In the genomic region with DNA sequence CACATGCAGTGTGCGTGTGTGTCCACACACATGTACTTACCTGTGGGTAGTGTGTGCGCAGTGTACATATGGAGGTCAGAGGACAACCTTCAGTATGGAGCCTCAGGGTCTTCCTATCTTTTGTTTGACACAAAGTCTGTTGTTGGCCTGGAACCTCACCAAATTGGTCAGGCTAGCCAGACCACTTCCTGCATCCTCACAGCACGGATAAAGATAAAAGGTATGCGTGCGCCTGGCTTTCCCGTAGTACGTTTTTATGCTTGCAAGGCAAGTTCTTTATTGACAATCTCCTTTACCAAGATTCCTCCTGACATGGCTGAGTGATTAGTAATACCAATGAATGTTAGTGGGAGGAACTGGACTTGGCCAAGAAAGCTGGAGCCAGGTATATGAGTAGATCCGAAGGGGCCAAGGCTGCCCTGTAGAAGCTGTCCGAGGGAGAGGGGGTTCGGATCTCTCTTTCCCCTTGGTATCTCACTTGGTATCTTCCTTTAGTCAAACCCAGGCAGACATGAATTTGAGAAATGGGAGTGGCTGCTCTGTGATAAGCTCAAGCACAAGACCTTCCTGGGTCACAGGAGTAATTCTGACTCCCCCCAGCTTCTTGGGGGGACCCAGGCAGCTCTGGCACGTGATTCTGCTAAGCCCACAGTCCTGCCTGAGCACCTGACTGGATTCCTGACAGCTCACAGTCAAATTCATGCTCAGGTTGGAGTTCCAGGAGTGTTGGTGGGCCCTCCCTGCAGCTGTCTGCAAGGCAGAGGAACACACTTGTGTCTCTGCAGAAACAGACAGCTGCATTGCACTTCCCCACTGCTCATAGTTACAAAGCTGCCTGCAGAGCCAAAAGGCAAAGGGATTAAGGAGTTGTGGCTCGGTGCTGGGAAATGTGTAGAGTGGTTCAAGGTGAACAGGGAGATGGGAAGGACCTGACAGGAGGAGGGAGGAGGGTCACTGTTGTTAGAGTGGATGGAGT, we compare ENCODE assay signal across 14 mouse cellular contexts. TPM values are rescaled to one million over a fixed set of nuclear protein-coding genes. Genes with fewer than 3 reads are reported as not detected.
DNase-seq lines count a peak whose midpoint lies in the region; ATAC-seq and TF ChIP-seq lines count a peak whose summit lies in the region.
"Had no signal": no experiment of that assay in that cellular context is flagged by ENCODE, and none has a peak within 500 bp of the region (broad histone marks: within the 10 kb centered on the region; RNA-seq: fewer than 3 reads in every experiment).

No protein-coding gene starts in this region.

- H3K36me3 ChIP-seq in kidney, adult 2 months (ENCODE audit: control insufficient read depth, insufficient read depth, low read length) = no peaks in the 10 kb centered on the region
- H3K36me3 ChIP-seq in liver, embryonic 12.5 days = peaks cover 68% of the 10 kb centered on the region

- TF ChIP-seq POLR2A in kidney, adult 2 months (IDR thresholded peaks at IDR 0.05; ENCODE audit: low read depth, low read length) = no peak

- H3K4me2 ChIP-seq in liver, embryonic 12.5 days = peak overlapping the region; percentile 80

- peak overlapping the region; percentile 97 for H3K9ac ChIP-seq in liver, embryonic 12.5 days

- peak; percentile 7 for DNase-seq in cerebellum, adult 11-12 months
- DNase-seq in cerebellum, postnatal 10 days = no peak
- peak; percentile 23 for DNase-seq in kidney, adult 2 months
- DNase-seq in kidney, adult 18-20 months = no peak
- DNase-seq in thymus, postnatal 14 days = no peak
- DNase-seq in left cerebral cortex, postnatal 36 days (ENCODE audit: low spot score in 2 of 2) = no peak
- DNase-seq: adrenal gland, postnatal 10 days; cerebellum, adult 9-11 months; gastrocnemius, postnatal 10 days; midbrain, embryonic 14.5 days; thymus, adult 2 months had no signal

- peak; percentile 31 for ATAC-seq in liver, embryonic 12.5 days
- ATAC-seq: inflammation-experienced regulatory T-cells, adult 6 months had no signal

- intact Hi-C loops in left cerebral cortex, postnatal 36 days (cut with DNase I) = no loop called here

- peak overlapping the region; percentile 72 for H3K27ac ChIP-seq in kidney, adult 2 months (ENCODE audit: insufficient read depth, low read depth, low read length)
- peak overlapping the region; percentile 20; the same call in 1 of the 2 replicates for H3K27ac ChIP-seq in brown adipose tissue, adult 24 weeks (replicated peaks; ENCODE audit: low read depth, low read length)
- H3K27ac ChIP-seq in liver, embryonic 12.5 days = peak overlapping the region; percentile 95

- TF ChIP-seq CTCF in kidney, adult 2 months (conservative IDR thresholded peaks at IDR 0.05; ENCODE audit: insufficient read depth, insufficient read length, low read depth, low read length) = no peak

- peaks cover 47% of the 10 kb centered on the region for H3K4me1 ChIP-seq in kidney, adult 2 months (ENCODE audit: control insufficient read depth, insufficient read depth, low read length)
- peaks cover 49% of the 10 kb centered on the region for H3K4me1 ChIP-seq in brown adipose tissue, adult 24 weeks (ENCODE audit: control insufficient read depth, insufficient read depth, insufficient read length, low read length)
- H3K4me1 ChIP-seq in liver, embryonic 12.5 days = peaks cover 96% of the 10 kb centered on the region

- H3K9me3 ChIP-seq in liver, embryonic 12.5 days (replicated peaks) = no peaks in the 10 kb centered on the region

- 54% methylated on average over 12 of the region's 12 CpGs for WGBS in kidney, adult 2 months
- 27% methylated on average over 12 of the region's 12 CpGs for WGBS in liver, embryonic 12.5 days (ENCODE audit: insufficient replicate concordance)

- H3K27me3 ChIP-seq in kidney, adult 2 months (replicated peaks; ENCODE audit: control insufficient read depth, insufficient read depth, low read length) = no peaks in the 10 kb centered on the region
- no peaks in the 10 kb centered on the region for H3K27me3 ChIP-seq in liver, embryonic 12.5 days (replicated peaks)

- no peak overlapping the region for H3K4me3 ChIP-seq in kidney, adult 2 months (ENCODE audit: insufficient read depth, low read depth, low read length)
- no peak overlapping the region for H3K4me3 ChIP-seq in brown adipose tissue, adult 24 weeks (ENCODE audit: insufficient read depth, low read depth, low read length)
- H3K4me3 ChIP-seq in liver, embryonic 12.5 days = peak overlapping the region; percentile 77

RNA-seq across cellular contexts. Expression of a gene that starts 6.1 kb away (rescaled TPM):
- polyA plus RNA-seq in kidney, adult 2 months (2012; rRNA removed) = 128 and 131 TPM in 2 replicates
- polyA plus RNA-seq in brown adipose tissue, adult 24 weeks (2012; ENCODE audit: insufficient read depth, insufficient read length, missing spikeins) = 74.5 and 79.6 TPM in 2 replicates
- polyA plus RNA-seq in liver, embryonic 12.5 days (2016; fragmentation: Nextera tagmentation; extraction: Ambion mirVana) = 364 and 366 TPM in 2 replicates
- total RNA-seq in left cerebral cortex, postnatal 36 days (2021) = 10 to 100 TPM; 46.6 to 55.4 TPM

Comparison
In these comparisons a context has a peak if more than half of its experiments do, and no peak if none do; other contexts are left out.
1. DNase-seq: peak in cerebellum, adult 11-12 months (single experiment) and kidney, adult 2 months (single experiment); none in cerebellum, postnatal 10 days (0 of 2), kidney, adult 18-20 months (single experiment), thymus, postnatal 14 days (single experiment) and left cerebral cortex, postnatal 36 days (0 of 2).
2. H3K27ac ChIP-seq: peak in every context shown above with its lines; median percentile 95 in liver, embryonic 12.5 days; 72 in kidney, adult 2 months; 20 in brown adipose tissue, adult 24 weeks.